ENCODE assay signal across 21 mouse cellular contexts in the genomic region with DNA sequence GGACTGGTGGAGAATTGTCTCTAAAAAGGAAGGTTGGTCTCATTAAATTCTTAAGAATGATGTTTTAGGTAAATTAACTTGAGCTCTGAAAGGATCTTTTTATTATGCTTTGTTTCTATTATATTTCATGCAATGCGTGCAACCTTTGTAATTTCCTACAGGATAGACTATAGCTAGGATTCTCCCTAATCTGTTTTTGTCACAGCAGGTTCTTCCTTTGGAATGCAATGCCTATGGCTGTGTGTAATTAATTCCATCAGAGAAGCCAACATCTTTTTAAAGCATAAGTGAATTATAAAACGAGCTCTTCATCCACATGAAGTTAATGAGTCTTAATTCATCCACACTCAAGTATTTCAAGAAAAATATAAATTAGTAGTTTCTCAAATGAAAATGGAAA.
"Had no signal": no experiment of that assay in that cellular context is flagged by ENCODE, and none has a peak within 500 bp of the region (broad histone marks: within the 10 kb centered on the region; RNA-seq: fewer than 3 reads in every experiment).

No protein-coding gene starts in this region.

- H3K36me3 ChIP-seq: heart, embryonic 12.5 days; heart, embryonic 13.5 days; heart, embryonic 15.5 days; hindbrain, embryonic 10.5 days; hindbrain, embryonic 12.5 days; hindbrain, embryonic 13.5 days; hindbrain, embryonic 15.5 days; intestine, embryonic 15.5 days; kidney, embryonic 15.5 days had no signal

- H3K9me3 ChIP-seq: heart, embryonic 12.5 days; heart, embryonic 13.5 days; heart, embryonic 15.5 days; hindbrain, embryonic 10.5 days; hindbrain, embryonic 12.5 days; hindbrain, embryonic 13.5 days; hindbrain, embryonic 15.5 days; intestine, embryonic 15.5 days; kidney, embryonic 15.5 days had no signal

- H3K27ac ChIP-seq: heart, embryonic 13.5 days; heart, embryonic 15.5 days; hindbrain, embryonic 12.5 days; hindbrain, embryonic 13.5 days; hindbrain, embryonic 14.5 days; hindbrain, embryonic 15.5 days; hindbrain, postnatal 0 days; intestine, embryonic 15.5 days; kidney, postnatal 0 days; layer of hippocampus, adult 2 months; left cerebral cortex, adult 2 months had no signal

- H3K4me2 ChIP-seq: hindbrain, embryonic 12.5 days; hindbrain, embryonic 13.5 days; hindbrain, embryonic 14.5 days; hindbrain, embryonic 15.5 days had no signal

- H3K4me1 ChIP-seq: heart, embryonic 12.5 days; heart, embryonic 13.5 days; heart, embryonic 15.5 days; intestine, embryonic 15.5 days had no signal

- H3K27me3 ChIP-seq: heart, embryonic 12.5 days; heart, embryonic 13.5 days; heart, embryonic 15.5 days; hindbrain, embryonic 12.5 days; hindbrain, embryonic 13.5 days; hindbrain, embryonic 15.5 days; intestine, embryonic 15.5 days; kidney, embryonic 15.5 days had no signal

- H3K4me3 ChIP-seq: heart, embryonic 12.5 days; heart, embryonic 13.5 days; heart, embryonic 15.5 days; hindbrain, embryonic 10.5 days; hindbrain, embryonic 12.5 days; hindbrain, embryonic 13.5 days; hindbrain, embryonic 15.5 days; intestine, embryonic 15.5 days; kidney, embryonic 15.5 days; left cerebral cortex, adult 2 months had no signal

- ATAC-seq: inflammation-experienced regulatory T-cells, adult 6 months; intestine, postnatal 0 days had no signal

- H3K9ac ChIP-seq: heart, embryonic 12.5 days; heart, embryonic 13.5 days; heart, embryonic 15.5 days; hindbrain, embryonic 12.5 days; hindbrain, embryonic 13.5 days; hindbrain, embryonic 14.5 days; hindbrain, embryonic 15.5 days; intestine, embryonic 15.5 days; kidney, embryonic 15.5 days had no signal

- DNase-seq: heart, postnatal 10 days; heart, postnatal 14 days; heart, postnatal 36 days; heart, postnatal 4 days; layer of hippocampus, adult 9-11 months had no signal
